Mouse (Mus musculus): Measurements from ENCODE around the gene Ttll11.

The Ttll11 gene

GRCm38 (mm10) chr2:35965883-35966513 is 13.7 kb downstream of the Ttll11 start:
- no peak for DNase-seq (ENCODE audit: low spot score)

- DNase-seq (ENCODE audit: low spot score), result no peak
Measured at GRCm38 (mm10) chr2:35963280-35963679, 16.4 kb downstream of the Ttll11 start.

GRCm38 (mm10) chr2:35961593-35962127 is 18.1 kb downstream of the Ttll11 start:
- DNase-seq (ENCODE audit: low spot score), result no peak

- DNase-seq (ENCODE audit: low spot score), result no peak
Measured at GRCm38 (mm10) chr2:35957471-35958140, 22.1 kb downstream of the Ttll11 start.

- no peak for DNase-seq (ENCODE audit: low spot score)
Measured at GRCm38 (mm10) chr2:35955211-35955610, 24.5 kb downstream of the Ttll11 start.

GRCm38 (mm10) chr2:35952187-35952958 is 27.3 kb downstream of the Ttll11 start:
- DNase-seq (ENCODE audit: low spot score), result no peak

GRCm38 (mm10) chr2:35944896-35945295 is 34.8 kb downstream of the Ttll11 start:
- no peak for DNase-seq (ENCODE audit: low spot score)

- no peak for DNase-seq (ENCODE audit: low spot score)
Measured at GRCm38 (mm10) chr2:35942960-35943359, 36.8 kb downstream of the Ttll11 start.

- DNase-seq (ENCODE audit: low spot score), result no peak
Measured at GRCm38 (mm10) chr2:35935045-35935444, 44.7 kb downstream of the Ttll11 start.

- DNase-seq (ENCODE audit: low spot score), result no peak
Measured at GRCm38 (mm10) chr2:35933116-35933515, 46.6 kb downstream of the Ttll11 start.

- DNase-seq (ENCODE audit: low spot score), result no peak
Measured at GRCm38 (mm10) chr2:35931619-35932018, 48.1 kb downstream of the Ttll11 start.

- peak; percentile 13 for DNase-seq (ENCODE audit: low spot score)
Measured at GRCm38 (mm10) chr2:35930498-35931149, 49.1 kb downstream of the Ttll11 start.

GRCm38 (mm10) chr2:35928133-35928532 is 51.6 kb downstream of the Ttll11 start:
- DNase-seq (ENCODE audit: low spot score), result no peak

- no peak for DNase-seq (ENCODE audit: low spot score)
Measured at GRCm38 (mm10) chr2:35924947-35925346, 54.8 kb downstream of the Ttll11 start.

GRCm38 (mm10) chr2:35922956-35923355 is 56.8 kb downstream of the Ttll11 start:
- no peak for DNase-seq (ENCODE audit: low spot score)

- DNase-seq (ENCODE audit: low spot score), result no peak
Measured at GRCm38 (mm10) chr2:35912090-35912489, 67.6 kb downstream of the Ttll11 start.

GRCm38 (mm10) chr2:35911675-35912074 is 68.0 kb downstream of the Ttll11 start:
- DNase-seq (ENCODE audit: low spot score), result no peak

GRCm38 (mm10) chr2:35910740-35911139 is 69.0 kb downstream of the Ttll11 start:
- DNase-seq (ENCODE audit: low spot score), result no peak

GRCm38 (mm10) chr2:35909353-35909752 is 70.4 kb downstream of the Ttll11 start:
- no peak for DNase-seq (ENCODE audit: low spot score)

- no peak for DNase-seq (ENCODE audit: low spot score)
Measured at GRCm38 (mm10) chr2:35907578-35907977, 72.1 kb downstream of the Ttll11 start.

- DNase-seq (ENCODE audit: low spot score), result peak; percentile 54
Measured at GRCm38 (mm10) chr2:35906174-35906798, 73.4 kb downstream of the Ttll11 start.

GRCm38 (mm10) chr2:35900845-35901244 is 78.9 kb downstream of the Ttll11 start:
- no peak for DNase-seq (ENCODE audit: low spot score)
